Mouse (Mus musculus): ENCODE data around the gene Tlx2. TPM values are rescaled to one million over a fixed set of nuclear protein-coding genes. Genes with fewer than 3 reads are reported as not detected.

The Tlx2 gene
- polyA plus RNA-seq (2017; shearing (Covaris generic)): not detected

GRCm38 (mm10) chr6:83070247-83070310 is at the start of gene Tlx2:
Gene Tlx2, minus strand, starts transcription at chr6:83070293.

GRCm38 (mm10) chr6:83115011-83115671 is 45.0 kb upstream of the Tlx2 start, which contains the start of gene Mogs:
Gene Mogs, plus strand, starts transcription at chr6:83115496.

GRCm38 (mm10) chr6:83108762-83109668 is 38.9 kb upstream of the Tlx2 start, which contains the start of gene Mrpl53:
Gene Mrpl53, plus strand, starts transcription at chr6:83109040.

GRCm38 (mm10) chr6:83101316-83101687 is 31.2 kb upstream of the Tlx2 start, which contains the start of the genes Ccdc142 and Gm42688:
Gene Ccdc142, plus strand, starts transcription at chr6:83101601.
Gene Gm42688, plus strand, starts transcription at chr6:83101617.

GRCm38 (mm10) chr6:83086121-83087035 is 16.3 kb upstream of the Tlx2 start, which contains the start of gene Lbx2:
Gene Lbx2, plus strand, starts transcription at chr6:83086367.

GRCm38 (mm10) chr6:83077630-83078323 is 7.7 kb upstream of the Tlx2 start, which contains the start of gene Pcgf1:
Gene Pcgf1, plus strand, starts transcription at chr6:83077869.

GRCm38 (mm10) chr6:83057790-83058189 is 12.3 kb downstream of the Tlx2 start, which contains the start of gene Dqx1:
Gene Dqx1, plus strand, starts transcription at chr6:83057844.

GRCm38 (mm10) chr6:83054871-83055431 is 15.1 kb downstream of the Tlx2 start, which contains the start of gene Htra2:
Gene Htra2, minus strand, starts transcription at chr6:83055273.

GRCm38 (mm10) chr6:83054074-83054851 is 15.8 kb downstream of the Tlx2 start, which contains the start of gene Aup1:
Gene Aup1, plus strand, starts transcription at chr6:83054521.

GRCm38 (mm10) chr6:83033249-83034185 is 36.6 kb downstream of the Tlx2 start, which contains the start of the genes Dok1 and Loxl3:
Gene Dok1, minus strand, starts transcription at chr6:83033471.
Gene Loxl3, plus strand, starts transcription at chr6:83034173.

Other genes with a start within 250 kb of the Tlx2 start
- 5.4 TPM for gene Sema4f, start 130.5 kb downstream of the Tlx2 start, polyA plus RNA-seq (2017; shearing (Covaris generic))
- gene M1ap, start 123.4 kb downstream of the Tlx2 start, polyA plus RNA-seq (2017; shearing (Covaris generic)): 1.6 TPM
- 66.4 TPM for gene Dok1, start 36.8 kb downstream of the Tlx2 start, polyA plus RNA-seq (2017; shearing (Covaris generic))
- 0.29 TPM for gene Loxl3, start 36.1 kb downstream of the Tlx2 start, polyA plus RNA-seq (2017; shearing (Covaris generic))
- gene Aup1, start 15.8 kb downstream of the Tlx2 start, polyA plus RNA-seq (2017; shearing (Covaris generic)): 590 TPM
- gene Htra2, start 15.0 kb downstream of the Tlx2 start, polyA plus RNA-seq (2017; shearing (Covaris generic)): 84.3 TPM
- gene Dqx1, start 12.4 kb downstream of the Tlx2 start, polyA plus RNA-seq (2017; shearing (Covaris generic)): 6.1 TPM
- gene Pcgf1, start 7.6 kb upstream of the Tlx2 start, polyA plus RNA-seq (2017; shearing (Covaris generic)): 43.4 TPM
- gene Lbx2, start 16.1 kb upstream of the Tlx2 start, polyA plus RNA-seq (2017; shearing (Covaris generic)): not detected
- 5.7 TPM for gene Ccdc142, start 31.3 kb upstream of the Tlx2 start, polyA plus RNA-seq (2017; shearing (Covaris generic))
- 9.1 TPM for gene Gm42688, start 31.3 kb upstream of the Tlx2 start, polyA plus RNA-seq (2017; shearing (Covaris generic))
- 62.5 TPM for gene Mrpl53, start 38.7 kb upstream of the Tlx2 start, polyA plus RNA-seq (2017; shearing (Covaris generic))
- gene Mogs, start 45.2 kb upstream of the Tlx2 start, polyA plus RNA-seq (2017; shearing (Covaris generic)): 3.6 TPM
- gene Wbp1, start 51.3 kb upstream of the Tlx2 start, polyA plus RNA-seq (2017; shearing (Covaris generic)): 85.1 TPM
- 9.8 TPM for gene Ino80b, start 55.1 kb upstream of the Tlx2 start, polyA plus RNA-seq (2017; shearing (Covaris generic))
- gene Rtkn, start 65.2 kb upstream of the Tlx2 start, polyA plus RNA-seq (2017; shearing (Covaris generic)): 0.79 TPM
- gene Wdr54, start 86.1 kb upstream of the Tlx2 start, polyA plus RNA-seq (2017; shearing (Covaris generic)): 0.87 TPM
- gene 1700003E16Rik, start 86.1 kb upstream of the Tlx2 start, polyA plus RNA-seq (2017; shearing (Covaris generic)): not detected
- 98.4 TPM for gene Dctn1, start 95.6 kb upstream of the Tlx2 start, polyA plus RNA-seq (2017; shearing (Covaris generic))
- gene Slc4a5, start 149.5 kb upstream of the Tlx2 start, polyA plus RNA-seq (2017; shearing (Covaris generic)): 0.74 TPM

All from inflammation-experienced regulatory T-cells, adult 16 weeks (primary cell).